Mouse (Mus musculus) heart, embryonic 14.5 days (tissue): ENCODE measurements around the gene Rdx. TPM values are rescaled to one million over a fixed set of nuclear protein-coding genes. Genes with fewer than 3 reads are reported as not detected.

Experiments used
- ATAC-seq: fragments of 200-750 bp; cut with Nextera tagmentation; 2 replicates; pipeline ENCODE4 v1.8.0; 2017; ENCODE audit warnings: low read depth, moderate TSS enrichment; ENCODE audit not compliant: insufficient number of reproducible peaks, insufficient read depth, low FRiP score
- H3K27ac ChIP-seq, 2 experiments: fragments of 200-500 bp in 1 of 2; fragments of 300-500 bp in 1 of 2; sonication (generic) in 1 of 2; replicated peaks in 1 of 2; 2 replicates each; pipeline ENCODE4 v1.5.1; 2012 to 2014; ENCODE audit warnings: low read depth in 2 of 2, low read length in 2 of 2, control low read depth in 1 of 2, mild to moderate bottlenecking in 1 of 2, mixed read lengths in 1 of 2; ENCODE audit not compliant: control insufficient read depth in 1 of 2, insufficient read depth in 1 of 2
- H3K27me3 ChIP-seq: fragments of 300-500 bp; sonication (generic); 2 replicates; pipeline ENCODE4 v1.6.1; 2014; ENCODE audit warnings: mild to moderate bottlenecking, low read length, control low read depth; ENCODE audit not compliant: control insufficient read depth, insufficient read depth
- H3K36me3 ChIP-seq: fragments of 300-500 bp; sonication (generic); 2 replicates; pipeline ENCODE4 v1.6.1; 2014; ENCODE audit warnings: mild to moderate bottlenecking, control low read depth, low read length, mixed read lengths; ENCODE audit not compliant: control insufficient read depth, insufficient read depth
- H3K4me1 ChIP-seq, 2 experiments: fragments of 200-500 bp in 1 of 2; fragments of 300-500 bp in 1 of 2; sonication (generic) in 1 of 2; 2 replicates each; pipeline ENCODE4 v1.6.1; 2012 to 2014; ENCODE audit warnings: low read length in 2 of 2, control low read depth in 1 of 2, mixed read lengths in 1 of 2; ENCODE audit not compliant: control insufficient read depth in 2 of 2, insufficient read depth in 2 of 2
- H3K4me2 ChIP-seq: fragments of 300-500 bp; sonication (generic); 2 replicates; pipeline ENCODE4 v1.6.1; 2014; ENCODE audit warnings: mild to moderate bottlenecking, low read length
- H3K4me3 ChIP-seq, 2 experiments: fragments of 200-500 bp in 1 of 2; fragments of 300-500 bp in 1 of 2; sonication (generic) in 1 of 2; 2 replicates each; pipeline ENCODE4 v1.5.1; 2012 to 2014; ENCODE audit warnings: low read length in 2 of 2, mild to moderate bottlenecking in 2 of 2, control low read depth in 1 of 2, low read depth in 1 of 2, moderate library complexity in 1 of 2; ENCODE audit not compliant: control insufficient read depth in 1 of 2, insufficient read depth in 1 of 2
- H3K9ac ChIP-seq: fragments of 300-500 bp; sonication (generic); 2 replicates; pipeline ENCODE4 v1.6.1; 2014; ENCODE audit warnings: mild to moderate bottlenecking, low read length
- H3K9me3 ChIP-seq: fragments of 300-500 bp; sonication (generic); 2 replicates; pipeline ENCODE4 v1.6.1; 2016; ENCODE audit warnings: low read length, control low read depth; ENCODE audit not compliant: control insufficient read depth
- WGBS: fragments of 180-500 bp; shearing (Covaris S2); extraction: QIAGEN DNeasy Blood & Tissue Kit; methylation state at CpG from one replicate; pipeline ENCODE4 v1.1.7; 2014; 5-methylcytosine and 5-hydroxymethylcytosine counted together
- polyA plus RNA-seq: library from polyadenylated mRNA; unstranded; fragments of >200 nt; fragmentation: Nextera tagmentation; extraction: Ambion mirVana; gene quantifications from 2 replicates; pipeline ENCODE4 v1.2.1, GENCODE M21; 2014

Gene Rdx
- polyA plus RNA-seq, 1 experiment from 2014 or later: 141 TPM

DNA sequence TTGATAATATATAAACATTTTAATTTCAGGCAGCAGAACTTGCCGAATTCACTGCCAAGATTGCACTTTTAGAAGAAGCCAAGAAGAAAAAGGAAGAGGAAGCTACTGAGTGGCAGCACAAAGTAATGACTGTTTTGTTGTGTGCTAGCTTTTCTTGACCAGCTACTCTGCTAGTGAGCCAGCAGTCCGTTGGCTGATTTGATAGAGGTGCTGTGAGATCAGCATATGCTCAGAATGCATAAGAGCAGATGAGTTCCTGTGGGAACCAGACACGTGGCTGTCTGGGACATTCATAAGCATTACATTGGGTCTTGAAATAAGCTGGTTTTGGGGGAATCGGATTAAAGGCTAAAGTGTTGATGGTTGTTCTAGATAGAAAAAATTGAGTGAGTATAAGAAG lies 35.4 kb downstream of the Rdx start:
- H3K27me3 ChIP-seq: no peaks in the 10 kb centered on the region
- H3K9me3 ChIP-seq: no peaks in the 10 kb centered on the region
- H3K9ac ChIP-seq: no peak overlapping the region
- ATAC-seq: no peak
- no peak overlapping the region for H3K4me3 ChIP-seq
- no peak overlapping the region for H3K4me2 ChIP-seq
- H3K4me1 ChIP-seq: no peaks in the 10 kb centered on the region
- H3K27ac ChIP-seq: no peak overlapping the region
- WGBS: 78% methylated on average over 4 of the region's 4 CpGs
- H3K36me3 ChIP-seq: peaks cover 89% of the 10 kb centered on the region

DNA sequence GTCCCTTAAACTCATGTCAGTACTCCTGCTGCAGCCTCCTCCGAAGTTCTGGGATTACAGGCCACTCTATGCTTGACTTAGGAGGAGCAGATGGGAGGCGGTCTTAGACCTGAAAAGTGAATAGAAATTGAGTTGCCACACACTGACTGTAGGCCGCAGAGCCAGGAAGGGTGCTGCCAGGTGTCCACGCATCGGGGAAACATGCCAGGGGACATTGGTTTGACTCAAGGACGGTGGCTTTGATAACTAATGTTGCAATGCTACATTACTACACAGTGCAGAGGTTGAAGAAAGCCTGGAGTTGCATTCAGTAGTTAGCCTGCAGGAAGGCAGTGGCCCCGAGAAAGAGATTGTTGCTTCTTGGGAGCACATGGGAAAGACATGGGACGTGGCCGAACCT lies 44.8 kb downstream of the Rdx start:
- ATAC-seq: no peak
- H3K27me3 ChIP-seq: no peaks in the 10 kb centered on the region
- H3K9ac ChIP-seq: no peak overlapping the region
- H3K27ac ChIP-seq: no peak overlapping the region
- no peaks in the 10 kb centered on the region for H3K9me3 ChIP-seq
- H3K4me3 ChIP-seq: no peak overlapping the region
- 76% methylated on average over 9 of the region's 9 CpGs for WGBS
- H3K4me2 ChIP-seq: no peak overlapping the region
- peaks cover 22 to 33% of the 10 kb centered on the region in 2 experiments for H3K4me1 ChIP-seq
- peaks cover 44% of the 10 kb centered on the region for H3K36me3 ChIP-seq

DNA sequence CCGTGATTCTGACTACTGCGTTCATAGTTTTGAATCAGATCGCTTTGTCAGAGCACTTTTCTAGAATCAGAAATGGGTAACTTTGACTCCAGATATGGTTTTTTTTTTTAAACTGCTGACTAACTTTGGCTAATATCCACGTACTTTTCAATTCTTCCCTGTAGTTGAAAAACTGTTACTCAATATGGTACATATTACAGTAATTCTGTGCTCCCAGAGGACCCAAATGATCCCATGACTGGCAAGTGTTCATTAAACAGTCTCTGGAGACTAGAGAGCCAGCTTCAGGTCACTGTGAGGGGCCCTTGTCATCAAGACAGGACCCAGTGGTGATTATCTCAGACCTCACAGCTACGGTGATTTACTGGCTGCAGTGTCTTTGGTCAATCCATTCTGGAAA lies 45.3 kb downstream of the Rdx start:
- H3K4me1 ChIP-seq: peaks cover 22 to 33% of the 10 kb centered on the region in 2 experiments
- H3K27me3 ChIP-seq: no peaks in the 10 kb centered on the region
- H3K4me3 ChIP-seq: no peak overlapping the region
- no peak overlapping the region for H3K27ac ChIP-seq
- no peak for ATAC-seq
- no peak overlapping the region for H3K9ac ChIP-seq
- peaks cover 38% of the 10 kb centered on the region for H3K36me3 ChIP-seq
- no peak overlapping the region for H3K4me2 ChIP-seq
- 70% methylated on average over 5 of the region's 5 CpGs for WGBS
- H3K9me3 ChIP-seq: no peaks in the 10 kb centered on the region

DNA sequence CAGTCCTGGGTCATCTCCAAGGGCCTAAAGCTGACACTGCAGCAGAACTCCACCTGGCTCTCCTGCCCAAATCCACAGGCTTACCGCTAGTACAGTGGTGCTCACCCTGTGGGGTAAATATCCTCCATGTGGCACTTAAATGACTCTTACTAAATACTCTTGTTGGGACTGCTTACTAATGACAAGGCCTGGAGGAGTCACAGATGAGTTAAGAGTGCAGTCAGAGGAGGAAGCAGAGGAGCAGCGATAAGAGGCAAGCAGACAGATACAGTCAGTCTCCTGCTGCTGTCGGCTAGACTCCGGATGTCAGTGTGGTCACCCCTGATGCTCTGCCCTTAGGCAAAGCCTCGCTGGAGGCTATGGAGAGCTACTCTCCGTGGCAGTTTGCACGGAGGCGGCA lies 46.1 kb downstream of the Rdx start:
- Histone ChIP-seq H3K27me3 (no peaks in the 10 kb centered on the region), H3K27ac (peak overlapping the region in 1 of 2 experiments; percentile 3; a peak in 1 of 4 replicates), H3K36me3 (peaks cover 30% of the 10 kb centered on the region), H3K9ac (no peak overlapping the region), H3K4me1 (peaks cover 22 to 33% of the 10 kb centered on the region in 2 experiments), H3K4me2 (no peak overlapping the region), H3K9me3 (no peaks in the 10 kb centered on the region), H3K4me3 (no peak overlapping the region)
- ATAC-seq: peak; percentile 48; the same call in 1 of the 2 replicates
- WGBS: 13% methylated on average over 8 of the region's 8 CpGs

DNA sequence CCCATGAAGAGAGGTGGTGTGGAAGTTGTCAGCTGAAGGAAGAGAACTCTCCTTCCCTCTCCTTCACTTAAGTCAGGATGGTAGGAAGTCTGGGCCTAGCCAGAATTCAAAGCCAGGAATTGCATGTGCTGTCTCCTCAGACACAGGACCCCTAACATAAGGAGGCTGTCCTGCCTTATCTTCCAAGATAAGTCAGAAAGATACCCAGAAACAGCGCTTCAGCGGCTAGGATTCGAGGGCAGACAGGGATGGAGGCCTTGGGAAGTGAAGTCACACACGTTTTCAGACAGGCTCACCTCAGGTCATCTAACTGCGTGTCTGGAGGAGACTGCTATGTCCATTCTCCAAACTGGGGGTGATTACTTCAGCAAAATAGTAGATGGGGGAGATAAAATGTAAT lies 47.0 kb downstream of the Rdx start:
- Histone ChIP-seq H3K4me3 (no peak overlapping the region), H3K9me3 (no peaks in the 10 kb centered on the region), H3K27ac (peak overlapping the region; percentile 3 to 25; a peak in 2 of 4 replicates), H3K36me3 (peaks cover 21% of the 10 kb centered on the region), H3K4me2 (no peak overlapping the region), H3K27me3 (no peaks in the 10 kb centered on the region), H3K9ac (peak overlapping the region; percentile 38; the same call in 1 of the 2 replicates), H3K4me1 (peaks cover 22 to 37% of the 10 kb centered on the region in 2 experiments)
- ATAC-seq: no peak
- WGBS: 32% methylated on average over 5 of the region's 5 CpGs

DNA sequence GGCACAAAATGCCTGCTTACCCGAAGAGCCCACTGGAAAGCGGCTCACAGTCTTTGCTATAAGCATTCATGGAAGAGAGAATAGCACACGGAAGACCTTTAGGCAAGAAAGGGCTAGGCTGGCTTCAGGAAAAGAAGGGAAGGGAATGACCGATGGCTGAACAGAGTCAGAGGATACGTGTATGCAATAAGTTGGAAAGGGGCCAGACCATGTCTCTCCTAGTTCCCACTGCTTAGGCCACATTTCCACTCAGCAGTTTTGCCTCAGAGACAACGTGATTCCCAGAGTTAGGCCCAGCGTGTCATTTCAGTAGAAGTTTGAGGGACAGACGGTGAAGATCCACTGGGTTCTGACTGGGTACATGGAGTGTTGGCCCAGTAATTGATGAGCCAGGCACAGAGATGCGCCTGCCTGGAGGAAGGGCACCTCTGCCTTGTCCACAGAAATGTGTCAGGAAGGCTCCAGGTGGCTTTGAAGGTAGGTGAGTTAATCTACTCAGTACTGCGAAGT lies 47.6 kb downstream of the Rdx start:
- H3K4me1 ChIP-seq: peaks cover 22 to 37% of the 10 kb centered on the region in 2 experiments
- no peaks in the 10 kb centered on the region for H3K9me3 ChIP-seq
- H3K27ac ChIP-seq: peak overlapping the region in 1 of 2 experiments; percentile 3; a peak in 1 of 4 replicates
- H3K4me3 ChIP-seq: no peak overlapping the region
- no peak for ATAC-seq
- H3K27me3 ChIP-seq: no peaks in the 10 kb centered on the region
- no peak overlapping the region for H3K4me2 ChIP-seq
- H3K36me3 ChIP-seq: peaks cover 19% of the 10 kb centered on the region
- no peak overlapping the region for H3K9ac ChIP-seq
- 65% methylated on average over 10 of the region's 10 CpGs for WGBS

DNA sequence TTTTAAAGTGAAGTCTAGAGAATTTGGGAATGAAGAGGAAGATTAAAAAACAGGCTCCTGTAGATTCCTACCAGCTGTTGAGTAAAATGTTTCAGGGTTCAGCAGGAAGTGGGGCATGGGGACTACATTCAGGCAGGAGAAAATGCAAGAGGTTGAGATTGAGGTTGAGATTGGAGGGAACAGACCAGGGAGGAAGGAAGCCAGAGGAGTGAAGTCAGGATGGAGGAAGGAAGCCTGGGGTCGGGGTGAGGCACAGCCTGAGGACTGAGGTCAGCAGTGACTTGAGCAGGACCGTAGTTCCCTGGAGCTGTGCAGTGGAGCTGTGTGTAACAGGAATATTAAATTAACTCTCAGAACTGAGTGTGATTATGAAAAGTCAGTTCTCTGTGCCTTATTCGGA lies 48.7 kb downstream of the Rdx start:
- H3K27me3 ChIP-seq: no peaks in the 10 kb centered on the region
- no peak overlapping the region for H3K4me3 ChIP-seq
- no peak overlapping the region for H3K9ac ChIP-seq
- no peak for ATAC-seq
- WGBS: 67% methylated on average over 3 of the region's 3 CpGs
- no peak overlapping the region for H3K4me2 ChIP-seq
- peaks cover 9% of the 10 kb centered on the region; the same call in 1 of the 2 replicates for H3K36me3 ChIP-seq
- no peak overlapping the region for H3K27ac ChIP-seq
- peaks cover 22 to 37% of the 10 kb centered on the region in 2 experiments for H3K4me1 ChIP-seq
- no peaks in the 10 kb centered on the region for H3K9me3 ChIP-seq

DNA sequence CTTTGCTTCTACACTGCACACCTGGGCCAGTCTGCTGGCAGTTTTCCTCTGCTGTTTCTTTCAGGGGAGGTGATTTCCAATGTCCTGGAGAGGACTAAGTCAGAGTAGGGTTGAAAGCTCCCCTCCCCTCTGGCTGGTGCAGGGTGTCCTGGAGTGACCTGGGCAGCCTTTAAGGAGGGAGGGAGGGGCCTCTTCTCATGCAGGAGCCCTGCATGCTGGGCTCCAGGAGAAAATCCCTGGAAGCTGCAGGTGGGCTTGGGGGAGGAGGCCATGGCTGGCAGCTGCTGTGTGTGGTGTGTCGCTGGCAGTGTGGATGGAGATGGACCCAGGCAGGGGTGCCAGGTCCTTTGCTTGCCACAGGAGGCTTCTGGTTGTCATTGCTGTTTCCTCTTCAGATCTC lies 50.4 kb downstream of the Rdx start:
- 67% methylated on average over 1 of the region's 1 CpGs for WGBS

More for the DNA sequence above, 50.4 kb downstream of the Rdx start:
- no peak overlapping the region for H3K4me2 ChIP-seq
- no peaks in the 10 kb centered on the region for H3K27me3 ChIP-seq
- H3K9ac ChIP-seq: no peak overlapping the region
- H3K4me3 ChIP-seq: no peak overlapping the region
- no peak overlapping the region for H3K27ac ChIP-seq
- H3K36me3 ChIP-seq: no peaks in the 10 kb centered on the region
- H3K9me3 ChIP-seq: no peaks in the 10 kb centered on the region
- ATAC-seq: no peak
- H3K4me1 ChIP-seq: peaks cover 22 to 37% of the 10 kb centered on the region in 2 experiments
